Mouse (Mus musculus): ENCODE measurements around the gene Gdf2.

Gdf2 gene

DNA sequence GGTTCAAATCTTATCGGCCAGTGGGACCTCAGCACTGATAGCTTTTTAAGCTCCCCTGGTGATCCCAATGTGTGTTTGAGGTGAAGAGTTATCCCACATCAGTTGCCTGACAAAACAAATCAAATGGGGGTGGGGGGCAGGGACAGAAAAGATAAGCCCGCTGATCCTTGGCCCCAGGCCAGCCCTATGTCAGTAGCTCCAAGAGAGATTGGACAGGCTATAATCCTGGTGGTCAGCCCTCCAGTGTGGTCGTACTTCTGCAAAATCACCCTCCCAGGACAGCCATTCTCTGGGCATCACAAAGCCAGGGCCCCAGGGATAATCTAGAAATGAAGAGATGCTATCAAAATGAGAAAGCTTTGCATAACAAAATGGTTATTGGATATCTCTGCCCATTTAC lies 18.0 kb downstream of the Gdf2 start:
- no peak for DNase-seq

DNA sequence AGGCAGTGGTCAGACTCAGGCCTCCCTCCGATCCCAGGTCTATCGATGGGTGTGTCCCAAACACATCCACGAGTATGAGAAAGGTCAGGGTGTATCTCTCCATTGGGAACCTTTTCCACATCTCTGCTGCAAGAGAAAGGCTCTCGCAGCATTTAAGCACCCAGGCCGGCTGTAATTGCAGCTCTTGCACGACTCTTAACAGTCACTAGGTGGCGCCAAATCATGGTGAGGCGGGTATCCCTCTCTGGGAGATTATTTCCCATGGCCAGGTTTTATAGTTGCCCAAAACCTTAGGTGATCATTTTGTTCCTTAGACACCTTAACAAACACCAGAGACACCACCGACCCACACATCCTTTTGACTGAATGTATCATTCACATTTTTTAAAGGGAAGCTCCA lies 18.5 kb downstream of the Gdf2 start:
- DNase-seq = no peak

DNA sequence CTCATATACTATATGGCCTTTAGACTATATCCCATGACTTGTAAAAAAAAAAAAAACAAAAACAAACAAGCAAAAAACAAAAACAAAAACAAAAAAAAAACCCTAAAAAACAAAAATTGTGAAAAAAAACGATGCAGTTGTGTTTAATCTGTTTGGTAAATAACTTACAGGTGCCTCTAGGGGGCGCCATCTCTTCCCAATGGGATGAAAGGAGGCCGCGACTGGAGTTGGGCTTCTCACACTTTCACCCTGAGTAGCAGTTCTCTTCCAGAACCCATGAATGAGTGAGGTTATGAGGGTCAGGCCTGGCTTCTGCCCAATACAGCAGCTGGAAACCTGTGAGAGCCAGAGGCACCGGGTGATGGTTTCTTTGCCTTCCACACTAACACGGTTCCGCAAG lies 24.8 kb downstream of the Gdf2 start:
- DNase-seq = no peak

DNA sequence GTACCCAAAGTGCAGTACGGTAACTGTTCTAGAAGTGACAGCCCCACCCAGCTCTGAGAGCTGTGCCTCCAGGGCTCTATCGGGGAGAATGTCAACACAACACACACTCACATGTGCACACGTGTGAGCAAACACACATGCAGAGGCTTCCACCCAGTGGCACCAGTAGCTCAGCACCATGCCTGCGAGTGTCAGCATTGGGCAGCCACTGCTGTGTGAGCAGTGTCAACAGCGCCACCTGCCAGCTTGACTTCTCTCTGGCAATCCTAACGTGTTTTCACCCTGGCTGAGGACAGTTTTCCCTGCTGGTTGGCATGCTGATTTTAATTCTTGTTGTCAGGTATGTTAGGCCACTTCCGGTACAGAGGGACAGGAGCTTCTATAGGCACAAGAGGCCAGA lies 31.8 kb downstream of the Gdf2 start:
- DNase-seq = no peak

DNA sequence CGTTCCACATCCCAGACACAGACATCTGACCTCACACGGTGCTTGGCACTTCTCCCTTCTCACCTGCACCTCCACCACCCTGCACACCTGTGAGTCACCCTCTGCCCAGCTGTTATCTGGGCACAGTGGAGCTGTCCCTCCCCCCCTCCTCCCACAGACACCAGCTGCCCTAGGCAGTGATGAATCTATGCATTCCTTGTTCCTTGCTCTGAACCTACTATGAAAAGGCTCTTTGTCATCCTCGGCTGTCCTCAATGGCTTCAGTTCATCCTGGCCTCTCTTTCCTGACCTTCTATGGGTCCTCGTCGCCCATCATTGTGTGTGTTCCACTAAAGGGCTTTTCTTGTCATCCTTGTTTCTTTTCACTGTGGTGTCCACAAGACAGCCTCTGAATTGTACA lies 33.9 kb downstream of the Gdf2 start:
- no peak for DNase-seq

DNA sequence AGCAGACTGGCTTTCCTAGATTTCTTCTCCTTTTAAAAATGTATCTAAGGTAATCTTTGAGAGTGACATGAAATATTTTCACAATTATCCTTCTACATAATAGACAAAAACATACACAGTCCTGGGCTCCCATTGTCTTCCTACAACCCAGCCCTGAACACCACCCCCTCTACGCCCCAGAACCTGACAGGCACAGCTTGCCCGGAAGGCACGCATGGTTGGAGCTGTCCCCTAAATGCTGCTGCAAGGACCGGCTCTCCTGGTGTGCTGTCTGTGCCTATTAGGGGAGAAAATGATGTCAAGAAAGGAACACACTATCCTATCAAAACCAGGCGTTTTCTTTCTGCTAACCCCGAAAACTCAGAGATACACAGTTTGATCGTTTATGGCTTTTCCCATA lies 36.9 kb downstream of the Gdf2 start:
- DNase-seq = no peak

DNA sequence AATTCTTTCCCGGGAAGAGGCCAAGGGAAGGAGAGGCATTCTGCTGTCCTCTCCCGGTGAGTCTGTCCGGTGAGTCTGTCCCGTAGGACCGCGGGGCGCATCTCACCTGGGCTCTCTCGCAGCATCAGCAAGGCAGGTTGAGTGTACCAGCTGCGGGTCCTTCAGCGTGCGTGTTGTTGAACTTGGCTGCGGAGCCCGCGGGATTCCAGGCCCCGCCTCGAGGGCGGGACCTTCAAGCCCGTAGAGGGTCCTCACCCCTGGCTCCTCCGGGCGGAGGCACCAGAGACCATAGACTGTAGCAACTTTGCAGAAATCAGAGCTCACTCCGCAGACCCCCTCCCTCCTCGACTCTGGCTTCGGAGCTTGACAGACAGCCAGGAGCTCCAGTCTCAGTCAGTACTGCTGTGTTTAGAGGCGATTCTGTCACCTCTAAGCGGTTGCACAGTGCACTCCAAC lies 37.8 kb downstream of the Gdf2 start, which contains the start of gene Zfp488:
Gene Zfp488, minus strand, starts transcription at position 161 of the 456 bp plus-strand sequence.
- no peak for DNase-seq

DNA sequence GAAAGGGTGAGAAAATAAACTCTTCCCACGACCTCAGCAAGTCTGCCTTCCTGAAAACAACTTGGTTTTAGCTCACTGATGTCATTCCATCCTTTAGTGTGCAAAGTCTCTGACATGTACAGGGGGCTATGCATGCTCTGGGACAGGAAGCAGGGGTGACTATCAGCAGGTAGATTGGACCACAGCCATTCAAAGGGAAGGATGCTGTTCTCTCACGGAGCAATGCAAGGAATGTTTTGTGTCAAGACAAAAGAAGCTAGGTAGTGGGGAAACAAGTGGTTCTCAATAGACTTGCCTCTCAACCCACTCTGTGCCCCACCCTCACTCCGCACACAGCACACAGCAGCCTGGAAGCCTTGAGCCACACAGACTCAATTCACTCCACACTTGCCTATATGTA lies 48.4 kb downstream of the Gdf2 start:
- DNase-seq = no peak

DNA sequence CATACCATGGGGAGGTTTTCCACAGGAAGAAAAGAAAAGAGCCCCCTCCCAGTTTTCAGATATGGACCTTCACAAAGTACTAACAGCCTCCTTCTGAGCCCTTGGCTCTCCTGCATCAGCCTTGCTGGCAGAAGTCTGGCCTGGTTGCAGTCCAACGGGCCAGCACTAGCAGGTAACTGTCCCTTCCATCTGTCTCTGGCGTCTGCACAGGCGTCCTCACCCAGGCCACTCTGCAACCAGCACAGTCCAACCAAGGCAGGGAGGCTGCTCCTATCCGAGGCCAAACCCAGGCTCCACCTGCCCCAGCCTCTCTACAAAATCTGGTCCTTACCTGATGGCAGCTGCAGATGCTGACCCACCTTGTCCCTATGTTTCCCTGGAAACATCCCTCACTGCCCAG lies 51.1 kb downstream of the Gdf2 start:
- DNase-seq = no peak

DNA sequence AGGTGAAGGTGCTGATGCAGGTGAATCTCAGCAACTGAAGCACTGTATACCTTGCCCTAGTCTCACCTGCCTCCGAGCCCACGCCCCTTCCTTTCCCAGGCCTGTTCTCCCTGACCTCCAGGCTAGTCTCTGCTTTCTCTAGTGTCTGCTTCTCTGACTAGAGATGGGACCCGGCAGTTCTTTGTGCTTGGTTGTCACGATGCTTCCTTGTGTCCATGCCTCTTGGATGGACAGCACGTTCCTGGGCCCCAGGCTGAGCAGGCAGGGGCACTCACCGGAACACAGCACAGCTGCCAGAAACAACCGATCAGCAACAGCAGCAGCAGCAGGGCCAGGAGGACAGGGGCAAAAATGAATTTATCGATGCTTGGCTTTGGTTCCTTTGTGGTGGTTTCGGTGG lies 52.2 kb downstream of the Gdf2 start:
- DNase-seq = no peak

DNA sequence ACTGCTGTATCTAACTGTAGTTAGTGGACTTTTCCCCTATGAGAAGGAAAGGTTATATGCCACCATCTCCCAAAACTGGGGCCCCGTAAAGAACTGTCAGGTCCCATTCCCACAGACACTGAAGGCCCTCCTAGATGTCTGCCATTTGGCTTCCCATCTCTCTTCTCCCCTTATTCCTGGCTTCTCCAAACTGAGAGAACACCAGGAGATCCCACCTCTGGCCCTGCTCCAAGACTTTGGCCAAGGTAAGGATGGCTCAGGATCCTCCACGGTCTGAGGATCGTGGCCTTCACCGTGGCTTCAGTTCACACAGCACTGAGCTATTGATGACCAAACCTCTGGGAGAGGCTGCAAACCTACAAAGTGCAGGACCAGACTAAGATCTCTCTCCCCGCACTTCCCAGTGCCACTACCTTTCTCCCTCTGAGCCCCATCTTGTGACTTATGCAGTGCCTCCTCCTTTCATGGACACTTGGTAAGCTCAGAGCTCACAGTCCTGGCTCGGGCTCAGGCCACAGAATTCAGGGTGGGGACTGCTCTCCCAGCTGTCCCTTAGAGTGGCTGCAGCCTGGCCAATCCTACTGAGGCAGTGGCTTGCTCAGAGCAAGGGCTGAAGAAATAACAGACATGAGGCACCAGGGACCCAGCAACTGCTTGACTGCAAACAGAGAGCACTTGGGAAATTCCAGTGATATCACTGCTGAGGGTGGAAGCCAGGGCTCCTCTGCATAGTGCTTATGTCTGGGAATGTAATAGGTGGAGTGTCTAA lies 52.9 kb downstream of the Gdf2 start:
- no peak for DNase-seq
